Mouse (Mus musculus): ENCODE results near the gene Nrros.
A peak's percentile ranks its signal among the peaks of the same experiment; 100 is the strongest.
"Not testable (repeated sequence)": the region's sequence is repeated elsewhere in the genome, so short reads cannot be mapped to it uniquely, and the experiment has no call there.

Nrros gene

DNA sequence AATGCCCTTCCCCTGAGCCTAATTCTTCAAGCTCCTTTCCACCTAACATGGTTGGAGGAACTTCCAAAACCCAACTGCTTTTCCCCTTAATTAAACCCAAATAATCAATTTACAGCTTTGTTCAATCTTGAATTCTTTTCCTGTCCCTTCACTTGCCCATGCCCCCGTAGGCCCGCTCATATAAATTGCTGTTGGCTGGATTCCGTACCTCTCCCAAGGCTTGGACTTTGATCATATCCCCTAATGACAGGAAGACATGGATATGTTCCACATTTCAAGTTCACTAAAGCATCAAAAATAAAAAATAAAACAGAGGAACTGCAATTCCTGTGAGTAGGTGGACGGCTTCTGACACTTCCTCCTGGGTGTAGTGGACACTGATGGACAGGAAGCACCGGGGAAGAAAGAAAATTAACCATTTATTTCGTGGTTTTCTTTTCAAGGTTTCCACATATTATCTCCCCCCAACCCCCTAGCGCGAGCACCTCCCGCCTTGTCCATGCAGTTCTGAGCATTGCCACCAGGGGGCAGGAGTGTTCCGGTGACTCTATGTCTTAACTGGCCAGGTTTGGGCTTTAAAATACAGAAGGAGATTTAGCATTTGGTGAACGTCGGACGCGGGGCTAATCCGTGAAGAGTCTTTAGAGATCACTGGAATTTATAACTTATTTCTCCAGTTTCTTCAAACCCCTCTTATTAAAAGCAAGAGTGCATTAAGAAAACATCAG, 50.3 kb downstream of the Nrros start:
- peak; percentile 93 for DNase-seq (ENCODE audit: low spot score)

DNA sequence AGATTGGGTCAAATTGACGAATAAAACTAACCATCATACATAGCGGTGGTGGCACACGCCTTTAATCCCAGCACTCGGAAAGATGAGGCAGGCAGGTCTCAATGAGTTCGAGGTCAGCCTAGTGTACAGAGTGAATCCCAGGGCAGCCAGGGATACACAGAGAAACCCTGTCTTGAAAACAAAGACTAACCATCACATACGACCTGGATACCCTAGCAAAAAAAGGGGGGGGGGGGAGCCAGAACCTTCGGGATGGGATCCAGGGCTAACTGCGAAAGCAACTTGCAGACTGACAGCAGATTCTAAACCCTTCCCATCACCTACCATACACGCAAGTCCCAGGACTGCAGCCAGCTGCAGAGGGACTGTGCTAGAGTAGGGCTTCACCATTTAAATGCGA, 51.0 kb downstream of the Nrros start:
- no peak for DNase-seq (ENCODE audit: low spot score)

DNA sequence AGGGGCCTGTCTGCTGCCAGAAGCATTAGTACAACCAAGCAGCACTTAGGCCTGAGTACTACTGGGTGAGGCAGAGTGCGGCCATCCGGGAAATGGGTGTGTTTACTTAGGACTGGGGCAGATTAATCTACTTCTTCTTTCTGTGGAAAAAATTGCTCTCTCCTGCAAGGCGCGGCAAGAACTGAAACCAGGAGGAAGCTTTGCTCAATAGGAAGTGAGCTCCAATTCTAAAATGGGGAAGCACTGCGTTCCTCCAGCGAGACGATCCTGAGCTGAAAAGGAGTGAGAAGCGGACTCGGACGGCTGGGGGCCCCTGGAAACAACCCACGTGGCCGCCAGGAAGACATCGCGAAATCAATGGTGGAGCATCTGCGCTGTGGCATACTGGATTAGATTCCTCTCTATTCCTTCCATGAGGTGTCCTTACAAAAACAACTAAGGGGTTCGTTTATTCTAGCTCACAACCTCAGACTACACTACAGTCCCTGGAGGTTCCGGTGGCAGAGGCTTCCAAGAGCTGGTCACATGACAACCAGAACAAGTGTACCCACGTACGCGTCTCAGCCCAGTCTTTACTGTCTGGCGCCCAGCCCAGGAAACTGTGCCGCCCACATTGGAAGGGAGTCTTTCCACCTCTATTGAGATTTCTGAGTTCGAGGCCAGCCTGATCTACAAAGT, 51.7 kb downstream of the Nrros start:
- DNase-seq (ENCODE audit: low spot score) = peak; percentile 61

DNA sequence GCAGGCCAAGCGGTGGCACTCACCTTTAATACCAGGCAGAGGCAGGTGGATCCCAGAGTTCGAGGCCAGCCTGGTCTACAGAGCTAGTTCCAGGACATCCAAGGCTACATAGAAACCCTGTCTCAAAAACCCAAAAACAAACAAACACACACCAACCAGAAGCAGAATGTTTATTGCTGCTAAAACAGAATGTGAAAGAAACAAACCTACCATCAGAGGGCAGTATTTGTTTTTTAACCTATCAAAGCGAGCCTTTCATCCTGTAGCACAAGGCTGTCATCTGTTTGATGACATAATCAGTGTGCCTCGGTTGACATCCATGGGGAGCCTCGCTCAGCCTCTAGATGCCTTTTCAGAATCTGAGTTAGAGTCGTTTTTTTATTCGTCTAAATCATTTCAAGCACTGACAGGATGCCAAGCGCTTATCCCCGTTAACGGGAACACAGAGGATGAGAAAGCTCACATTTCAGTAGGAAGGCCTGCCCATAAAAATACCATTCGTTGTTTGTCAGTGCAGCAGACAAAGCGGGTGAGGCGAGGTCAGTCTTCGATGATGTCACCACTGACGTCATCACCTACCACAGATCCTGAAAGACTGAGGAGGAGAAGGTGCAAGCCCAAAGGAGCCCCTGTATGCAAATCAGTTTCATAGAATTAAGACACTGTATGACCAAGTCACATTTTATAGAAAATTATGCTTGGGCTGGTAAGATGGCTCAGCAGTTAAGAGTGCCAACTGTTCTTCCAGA, 54.3 kb downstream of the Nrros start:
- DNase-seq (ENCODE audit: low spot score) = no peak

DNA sequence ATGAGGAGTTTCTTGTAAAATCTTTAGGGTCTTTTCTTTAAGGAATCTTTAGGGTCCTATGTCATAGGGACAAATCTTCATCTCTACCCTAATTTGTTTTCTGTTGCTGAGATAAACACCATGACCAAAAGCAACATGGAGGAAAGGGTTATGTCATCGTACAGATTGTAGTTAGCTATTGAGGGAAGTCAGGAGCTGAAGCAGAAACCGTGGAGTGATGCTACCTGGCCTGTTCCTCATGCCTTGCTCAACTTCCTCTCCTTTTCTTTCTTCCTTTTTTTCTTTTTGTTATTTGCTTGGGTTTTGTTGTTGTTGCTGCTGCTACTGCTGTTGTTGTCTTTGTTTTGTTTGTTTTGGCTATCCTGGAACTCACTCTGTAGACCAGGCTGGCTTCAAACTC, 56.8 kb downstream of the Nrros start:
- no peak for DNase-seq (ENCODE audit: low spot score)

DNA sequence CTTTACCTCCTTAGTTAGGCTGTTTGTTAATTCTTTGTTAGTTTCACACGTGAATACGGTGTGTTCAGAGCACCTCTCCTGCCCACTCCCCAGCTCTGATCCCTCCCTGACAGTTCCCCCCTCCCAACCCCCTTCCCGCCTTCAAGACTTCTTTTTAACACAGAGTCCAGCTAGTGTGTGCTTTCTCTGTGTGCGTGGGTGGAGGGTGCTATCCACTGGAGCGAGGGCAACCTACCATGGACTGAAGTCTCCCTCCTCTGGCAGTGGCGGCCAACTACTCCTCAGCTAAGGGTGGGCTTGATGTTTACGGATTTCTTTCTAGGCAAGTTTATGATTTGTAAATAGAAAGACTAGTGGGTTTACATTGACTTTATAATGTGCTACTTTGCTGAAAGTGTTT, 57.2 kb downstream of the Nrros start:
- no peak for DNase-seq (ENCODE audit: low spot score)

DNA sequence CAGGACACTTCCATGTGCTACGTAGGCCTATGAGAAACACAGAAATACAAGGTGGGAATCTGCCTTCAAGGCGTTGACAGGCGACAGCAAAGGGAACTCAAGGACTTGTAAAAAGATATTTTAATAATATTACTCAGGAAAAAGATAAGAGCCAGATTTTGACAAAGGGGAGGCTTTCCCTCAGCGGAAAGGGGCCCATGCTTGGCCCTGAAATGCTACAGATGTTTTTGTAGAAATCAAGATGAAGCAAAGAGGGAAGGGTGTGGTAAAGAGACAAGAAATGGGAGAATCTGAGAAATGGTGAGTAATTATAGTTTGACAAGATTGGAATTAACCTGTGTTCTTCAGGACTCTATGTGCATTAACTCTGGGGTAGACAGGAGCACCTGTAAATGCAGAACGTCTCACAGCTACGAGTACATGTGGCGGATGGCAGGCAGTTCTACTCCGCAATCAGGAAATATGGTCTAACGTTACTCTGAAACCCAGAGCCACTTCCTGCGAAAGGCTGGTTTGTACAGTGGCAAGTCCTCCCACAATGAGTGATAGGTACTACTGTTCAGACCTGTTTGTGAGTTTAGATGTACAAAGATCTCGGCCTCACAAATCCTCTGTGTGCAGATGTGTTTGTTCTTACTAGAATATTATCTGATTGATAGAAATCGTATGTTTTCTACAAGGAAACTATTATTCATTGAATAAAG, 57.9 kb downstream of the Nrros start:
- no peak for DNase-seq (ENCODE audit: low spot score)

DNA sequence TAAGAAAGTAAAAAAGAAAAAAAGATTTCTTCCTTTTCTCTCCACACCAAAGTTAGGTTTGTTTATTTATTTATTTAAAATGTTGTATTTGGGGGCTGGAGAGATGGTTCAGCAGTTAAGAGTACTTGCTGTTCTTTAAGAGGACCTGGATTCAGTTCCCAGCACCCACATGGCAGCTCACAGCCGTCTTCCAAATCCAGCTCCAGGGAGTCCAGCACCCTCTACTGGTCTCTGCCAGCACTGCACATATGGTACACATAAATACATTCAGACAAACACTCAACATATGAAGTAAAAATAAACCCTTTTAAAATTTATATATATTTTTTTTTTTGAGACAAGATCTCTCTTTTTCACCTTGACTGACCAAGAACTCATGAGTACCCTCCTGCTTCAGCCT, 59.7 kb downstream of the Nrros start:
- no peak for DNase-seq (ENCODE audit: low spot score)

DNA sequence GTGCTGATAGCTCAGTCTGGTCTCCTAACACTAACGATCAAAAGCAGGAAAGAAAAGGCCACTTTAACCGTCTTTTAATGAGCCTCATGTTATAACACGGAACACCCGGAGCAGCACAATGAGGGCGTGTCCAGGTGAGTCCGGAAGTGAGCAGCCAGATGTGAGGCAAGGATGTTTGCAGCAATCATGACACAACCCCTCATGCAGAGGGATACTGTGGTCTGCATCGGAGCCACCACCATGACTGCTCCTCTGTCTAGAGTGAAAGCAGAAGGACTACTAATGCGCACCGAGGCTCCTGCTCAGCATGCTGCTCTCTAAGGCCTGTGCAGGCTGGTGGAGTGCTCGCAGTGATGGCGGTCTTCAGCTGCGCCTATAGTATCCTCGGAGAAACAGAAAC, 63.1 kb downstream of the Nrros start:
- no peak for DNase-seq (ENCODE audit: low spot score)

DNA sequence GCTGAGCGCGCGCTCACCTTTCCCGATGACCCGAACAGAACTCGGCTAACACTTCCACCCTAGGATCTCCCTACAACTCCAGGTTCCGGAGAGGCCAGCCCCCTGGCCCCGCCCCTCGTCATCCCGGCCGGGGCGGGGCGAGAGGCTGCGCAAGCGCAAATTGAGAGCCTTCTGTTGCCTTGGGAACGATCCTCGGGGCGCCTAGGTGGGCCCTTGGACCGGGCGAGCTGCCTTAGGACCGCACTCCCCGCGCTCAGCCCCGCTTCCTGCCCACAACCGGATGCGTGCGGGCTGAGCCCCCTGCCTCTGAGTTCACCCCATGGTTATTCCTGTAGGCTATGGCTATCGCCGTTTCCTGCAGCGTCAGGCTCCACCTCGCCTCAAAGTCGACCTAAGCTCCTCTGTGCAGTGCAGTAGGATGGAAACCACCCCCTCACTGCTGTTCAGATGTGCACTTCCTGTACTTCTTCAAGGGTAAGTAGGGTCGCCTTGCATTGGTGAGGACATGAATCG, 65.7 kb downstream of the Nrros start, which contains the start of the genes Pigx and Cep19:
TSS of gene Pigx (minus strand) at position 103 of the 513 bp plus-strand sequence.
TSS of gene Cep19 (plus strand) at position 163 of the 513 bp plus-strand sequence.
- DNase-seq (ENCODE audit: low spot score) = peak; percentile 94

DNA sequence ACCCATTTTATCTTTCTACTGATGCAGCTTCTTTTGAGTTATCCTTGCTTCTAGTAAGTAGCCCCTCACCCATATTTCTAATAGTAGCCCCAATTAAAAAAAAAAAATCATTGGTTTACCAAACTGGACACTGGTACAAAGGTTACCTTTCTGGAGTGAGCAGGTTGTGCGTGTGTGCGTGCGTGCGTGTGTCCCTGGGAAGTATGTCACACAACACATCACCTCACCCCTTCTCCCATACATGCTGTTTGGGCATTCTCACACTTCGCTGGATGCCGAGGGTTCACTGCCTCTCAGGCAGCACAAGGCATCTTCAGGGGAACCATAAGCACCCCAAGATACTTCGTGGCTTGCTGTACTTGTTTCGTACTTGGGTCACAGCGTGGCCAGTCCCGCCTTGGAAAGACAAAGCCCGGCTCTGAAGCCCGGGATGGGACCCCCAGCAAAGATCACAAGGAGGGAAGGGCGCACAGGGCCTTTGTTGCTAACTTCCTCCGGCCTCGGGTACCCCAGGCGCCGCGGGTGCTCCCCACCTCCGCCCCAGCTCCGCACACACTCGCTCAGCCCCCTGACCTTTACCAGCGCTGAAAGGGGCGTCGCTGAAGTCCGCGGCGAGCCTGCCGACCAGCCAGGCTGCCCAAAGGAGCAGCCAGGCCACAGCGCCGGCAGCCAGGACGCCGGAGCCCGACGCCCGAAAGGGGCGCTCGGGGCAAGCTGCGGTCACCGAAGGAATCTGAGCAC, 66.3 kb downstream of the Nrros start:
- DNase-seq (ENCODE audit: low spot score) = no peak

DNA sequence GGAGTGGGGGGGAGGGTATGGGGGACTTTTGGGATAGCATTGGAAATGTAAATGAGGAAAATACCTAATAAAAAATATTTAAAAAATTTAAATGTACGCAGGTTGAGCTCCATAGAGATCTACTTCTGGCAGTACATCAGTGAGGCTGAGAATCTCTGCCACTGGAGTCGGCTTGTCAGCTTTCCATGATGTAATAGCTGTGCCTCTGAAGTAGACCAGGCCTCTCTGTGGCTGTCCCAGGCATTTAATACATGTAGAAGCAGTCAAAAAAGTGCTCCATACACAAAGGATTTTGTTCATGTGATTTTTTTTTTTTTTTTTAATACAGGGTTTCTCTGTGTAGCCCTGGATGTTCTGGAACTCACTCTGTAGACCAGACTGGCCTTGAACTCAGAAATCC, 67.6 kb downstream of the Nrros start:
- DNase-seq (ENCODE audit: low spot score) = not testable (repeated sequence)
